Mouse (Mus musculus) hindbrain, embryonic 11.5 days (tissue): ENCODE results near the gene Igsf23. TPM values are rescaled to one million over a fixed set of nuclear protein-coding genes. Genes with fewer than 3 reads are reported as not detected.
A peak's percentile ranks its signal among the peaks of the same experiment; 100 is the strongest.

ENCODE experiments used
- ATAC-seq: fragments of 200-750 bp; cut with Nextera tagmentation; 2 replicates; pipeline ENCODE4 v1.8.0; 2017; ENCODE audit warnings: mild to moderate bottlenecking, moderate TSS enrichment, moderate library complexity; ENCODE audit not compliant: low FRiP score
- DNase-seq: peaks from one replicate; pipeline ENCODE4 v3.0.0-alpha.2; 2015; ENCODE audit warnings: low spot score
- H3K27ac ChIP-seq: fragments of 300-500 bp; sonication (generic); 2 replicates; pipeline ENCODE4 v1.5.1; 2014; ENCODE audit warnings: mild to moderate bottlenecking, low read depth, low read length
- H3K27me3 ChIP-seq: fragments of 300-500 bp; sonication (generic); 2 replicates; pipeline ENCODE4 v1.6.1; 2014; ENCODE audit warnings: mild to moderate bottlenecking, low read length, moderate library complexity, mixed read lengths; ENCODE audit not compliant: control insufficient read depth, insufficient read depth
- H3K36me3 ChIP-seq: fragments of 300-500 bp; sonication (generic); 2 replicates; pipeline ENCODE4 v1.6.1; 2014; ENCODE audit warnings: mild to moderate bottlenecking, low read length, moderate library complexity, mixed read lengths; ENCODE audit not compliant: control insufficient read depth, insufficient read depth
- H3K4me1 ChIP-seq: fragments of 300-500 bp; sonication (generic); replicated peaks from 2 replicates; pipeline ENCODE4 v1.6.1; 2014; ENCODE audit warnings: low read length, mixed read lengths; ENCODE audit not compliant: control insufficient read depth, insufficient read depth
- H3K4me2 ChIP-seq: fragments of 300-500 bp; sonication (generic); replicated peaks from 2 replicates; pipeline ENCODE4 v1.6.1; 2014; ENCODE audit warnings: mild to moderate bottlenecking, low read depth, low read length
- H3K4me3 ChIP-seq: fragments of 300-500 bp; sonication (generic); 2 replicates; pipeline ENCODE4 v1.5.1; 2014; ENCODE audit warnings: low read depth, low read length
- H3K9ac ChIP-seq: fragments of 300-500 bp; sonication (generic); 2 replicates; pipeline ENCODE4 v1.6.1; 2014; ENCODE audit warnings: low read depth, low read length
- H3K9me3 ChIP-seq: fragments of 300-500 bp; sonication (generic); 2 replicates; pipeline ENCODE4 v1.6.1; 2016; ENCODE audit warnings: low read length; ENCODE audit not compliant: control insufficient read depth
- WGBS: fragments of 180-500 bp; shearing (Covaris S2); extraction: QIAGEN DNeasy Blood & Tissue Kit; methylation state at CpG from one replicate; pipeline ENCODE4 v1.1.7; 2014; 5-methylcytosine and 5-hydroxymethylcytosine counted together
- polyA plus RNA-seq: library from polyadenylated mRNA; unstranded; fragments of >200 nt; fragmentation: Nextera tagmentation; extraction: Ambion mirVana; gene quantifications from 2 replicates; pipeline ENCODE4 v1.2.1, GENCODE M21; 2014

Gene Igsf23
- polyA plus RNA-seq, 1 experiment from 2014 or later, result not detected

DNA sequence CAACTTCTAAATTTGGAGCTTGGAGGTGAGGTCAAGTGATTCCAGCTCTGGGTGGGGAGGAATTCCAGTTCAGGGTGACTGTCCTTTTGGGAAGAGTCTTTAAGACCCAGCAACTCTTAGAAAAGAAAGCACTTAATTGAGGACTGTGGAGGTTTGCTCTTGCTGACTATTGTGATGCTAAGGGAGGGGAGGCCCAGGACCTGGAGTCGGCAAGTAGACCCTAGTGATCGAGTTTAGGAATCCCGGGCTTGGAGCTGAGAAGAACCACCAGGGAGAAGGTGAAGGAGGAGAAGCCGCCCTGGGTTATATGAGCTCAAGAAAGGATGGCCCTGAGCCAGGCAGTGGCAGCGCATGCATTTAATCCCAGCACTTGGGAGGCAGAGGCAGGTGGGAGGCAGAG, 22.1 kb downstream of the Igsf23 start:
- no peak overlapping the region for H3K27ac ChIP-seq
- DNase-seq (no peak), ATAC-seq (no peak)
- WGBS, result 60% methylated on average over 5 of the region's 5 CpGs
- no peak overlapping the region for H3K4me3 ChIP-seq
- H3K27me3 ChIP-seq, result no peaks in the 10 kb centered on the region
- no peaks in the 10 kb centered on the region for H3K36me3 ChIP-seq
- H3K9me3 ChIP-seq, result no peaks in the 10 kb centered on the region
- H3K4me1 ChIP-seq, result no peaks in the 10 kb centered on the region
- H3K9ac ChIP-seq, result no peak overlapping the region
- no peak overlapping the region for H3K4me2 ChIP-seq

DNA sequence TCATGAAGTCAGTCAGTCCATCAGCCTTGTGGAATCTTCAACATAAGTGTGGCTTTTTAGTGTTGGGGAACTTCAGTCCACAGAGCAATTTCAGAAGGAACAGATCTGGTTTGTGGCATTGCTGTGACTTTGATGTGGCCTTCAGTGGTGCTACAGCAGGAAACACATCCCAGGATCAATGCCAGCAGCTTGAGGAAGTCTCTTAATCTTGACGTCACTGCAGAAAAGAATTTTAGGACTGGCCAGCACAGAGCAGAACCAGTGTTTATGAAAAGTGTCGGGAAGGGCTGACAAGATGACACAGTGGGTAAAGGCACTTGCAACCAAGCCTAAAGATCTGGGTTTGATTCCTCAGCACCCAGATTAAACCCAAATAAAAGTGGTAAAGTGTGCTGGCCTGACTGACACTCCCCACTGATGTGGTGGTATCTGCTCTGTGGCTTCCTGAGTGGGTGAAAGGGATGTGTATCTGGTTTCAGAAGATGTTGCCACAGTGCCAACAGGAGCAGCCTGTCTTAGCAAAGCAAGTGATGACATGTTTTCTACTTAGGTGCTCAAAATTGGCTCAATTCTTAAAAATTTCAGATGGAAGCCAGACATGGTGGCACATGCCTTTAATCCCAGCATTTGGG, 23.6 kb downstream of the Igsf23 start:
- no peaks in the 10 kb centered on the region for H3K9me3 ChIP-seq
- H3K4me1 ChIP-seq, result no peaks in the 10 kb centered on the region
- DNase-seq (no peak), ATAC-seq (no peak)
- no peaks in the 10 kb centered on the region for H3K36me3 ChIP-seq
- H3K27ac ChIP-seq, result no peak overlapping the region
- H3K4me3 ChIP-seq, result no peak overlapping the region
- H3K4me2 ChIP-seq, result no peak overlapping the region
- H3K27me3 ChIP-seq, result no peaks in the 10 kb centered on the region
- no peak overlapping the region for H3K9ac ChIP-seq
- WGBS, result 85% methylated on average over 2 of the region's 2 CpGs

DNA sequence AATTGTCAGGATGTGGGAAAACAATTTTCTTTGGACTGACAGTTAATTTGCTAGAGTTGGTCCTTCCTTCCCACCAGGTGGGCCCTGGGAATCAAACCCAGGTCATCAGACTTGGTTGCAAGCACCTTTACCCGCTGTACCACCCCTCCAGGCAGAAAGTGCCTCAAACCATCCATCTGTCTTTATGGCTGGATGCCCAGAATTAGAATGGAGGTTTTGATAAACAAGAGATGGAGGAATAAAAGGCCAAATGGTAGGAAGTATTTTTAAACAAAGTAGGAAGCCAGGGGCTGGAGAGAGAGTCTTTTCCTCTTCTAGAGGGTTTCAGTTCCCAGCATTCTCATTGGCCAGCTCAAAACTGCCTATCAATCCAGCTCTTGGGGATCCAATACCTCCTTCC, 25.2 kb downstream of the Igsf23 start:
- H3K4me3 ChIP-seq, result no peak overlapping the region
- no peaks in the 10 kb centered on the region for H3K4me1 ChIP-seq
- no peaks in the 10 kb centered on the region for H3K9me3 ChIP-seq
- no peak overlapping the region for H3K9ac ChIP-seq
- H3K27ac ChIP-seq, result no peak overlapping the region
- ATAC-seq (no peak), DNase-seq (no peak)
- no peaks in the 10 kb centered on the region for H3K27me3 ChIP-seq
- 80% methylated on average over 1 of the region's 1 CpGs for WGBS
- no peaks in the 10 kb centered on the region for H3K36me3 ChIP-seq
- H3K4me2 ChIP-seq, result no peak overlapping the region

DNA sequence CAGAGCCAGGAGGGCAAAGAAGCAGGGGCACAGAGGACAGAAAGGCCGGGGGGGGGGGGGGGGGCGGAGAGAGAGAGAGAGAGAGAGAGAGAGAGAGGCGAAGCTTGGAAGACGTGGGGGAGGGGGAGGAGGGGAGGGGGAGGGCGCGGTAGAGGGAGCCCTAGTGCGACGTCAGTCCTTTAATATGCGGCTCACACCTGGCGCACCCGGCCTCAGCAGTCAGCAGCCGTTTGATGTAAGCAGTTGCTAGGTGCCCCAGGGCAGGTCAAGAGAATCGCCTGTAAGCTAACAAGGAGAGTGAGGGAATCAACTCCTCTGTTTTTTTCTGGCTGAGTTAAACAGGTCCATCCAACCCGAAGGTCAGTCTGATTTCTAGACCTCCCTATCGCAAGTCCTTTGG, 26.8 kb downstream of the Igsf23 start:
- no peak for ATAC-seq
- Histone ChIP-seq H3K36me3 (no peaks in the 10 kb centered on the region), H3K4me3 (no peak overlapping the region), H3K9ac (no peak overlapping the region), H3K4me2 (no peak overlapping the region), H3K27ac (no peak overlapping the region), H3K4me1 (no peaks in the 10 kb centered on the region), H3K27me3 (no peaks in the 10 kb centered on the region), H3K9me3 (no peaks in the 10 kb centered on the region)
- WGBS, result 23% methylated on average over 7 of the region's 15 CpGs
- no peak for DNase-seq

DNA sequence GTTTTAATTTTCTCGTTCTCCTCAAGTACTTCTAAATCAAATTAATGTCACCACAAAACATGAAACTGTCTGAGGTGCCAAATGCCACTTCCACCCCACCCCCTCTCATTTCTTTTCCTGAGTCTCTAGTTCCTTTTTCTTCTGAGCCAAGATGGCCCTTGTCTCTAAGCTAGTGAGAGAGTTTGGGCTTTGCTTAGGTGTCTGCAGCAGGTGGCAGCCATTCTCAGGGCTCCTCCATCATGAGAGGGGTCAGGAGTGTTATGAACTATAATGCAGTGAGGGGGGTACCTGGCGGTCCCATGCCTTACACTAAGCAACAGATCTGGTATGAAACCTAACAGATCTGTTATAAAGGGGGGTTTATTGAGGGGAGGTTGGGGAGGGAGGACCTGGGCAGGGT, 27.2 kb downstream of the Igsf23 start:
- no peak for ATAC-seq
- H3K4me2 ChIP-seq, result no peak overlapping the region
- WGBS, result 49% methylated on average over 2 of the region's 2 CpGs

DNA sequence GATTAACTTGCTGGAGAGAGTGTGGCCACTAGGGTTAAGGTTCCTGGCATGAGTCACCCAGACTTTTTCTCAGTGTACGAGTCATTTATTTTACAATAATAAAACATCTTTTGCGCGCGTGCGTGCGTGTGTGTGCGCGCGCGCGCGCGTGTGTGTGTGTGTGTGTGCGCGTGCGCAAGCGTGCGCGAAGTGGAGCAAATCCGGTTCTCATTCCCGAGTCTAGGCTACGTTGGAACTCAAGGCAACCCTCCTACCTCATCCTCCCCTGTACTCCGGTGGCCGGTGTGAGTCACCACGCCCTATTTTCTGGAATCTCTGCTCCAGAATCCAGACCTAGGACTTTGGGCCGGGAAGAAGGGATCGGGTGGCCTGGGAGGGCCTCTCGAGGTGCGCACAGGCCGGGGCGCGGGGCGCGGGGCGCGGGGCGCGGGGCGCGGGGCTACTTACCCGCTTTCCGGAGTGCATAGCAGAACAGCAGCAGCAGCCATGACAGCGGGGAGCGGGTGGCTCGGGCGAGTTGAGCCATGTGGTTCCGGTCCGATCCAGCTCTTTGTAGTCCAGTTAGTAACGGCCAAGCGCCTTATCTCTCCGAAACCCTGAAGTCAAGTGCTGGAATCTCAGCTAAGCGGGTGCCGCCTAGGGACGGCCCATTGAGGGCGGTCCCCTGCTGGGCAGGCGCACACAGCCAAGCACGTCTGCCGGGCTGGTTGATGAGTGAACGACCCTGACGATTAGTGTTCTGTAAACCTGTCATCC, 29.9 kb downstream of the Igsf23 start, which contains the start of gene Pvr:
Pvr (minus strand) TSS at position 655 of the 756 bp plus-strand sequence.
- H3K27ac ChIP-seq, result peak within 1 kb of the TSS; percentile 30; the same call in 1 of the 2 replicates
- H3K9ac ChIP-seq, result peak within 1 kb of the TSS; percentile 66
- H3K4me3 ChIP-seq, result peak within 1 kb of the TSS; percentile 58
- H3K4me2 ChIP-seq, result peak within 1 kb of the TSS; percentile 88
- ATAC-seq (peak; percentile 84), DNase-seq (peak; percentile 78)
- WGBS, result under 1% methylated on average over 57 of the region's 60 CpGs
- no peaks in the 10 kb centered on the region for H3K36me3 ChIP-seq
- H3K27me3 ChIP-seq, result no peaks in the 10 kb centered on the region
- H3K9me3 ChIP-seq, result no peaks in the 10 kb centered on the region
- H3K4me1 ChIP-seq, result no peaks in the 10 kb centered on the region

More for the DNA sequence above, 27.2 kb downstream of the Igsf23 start:
- Histone ChIP-seq H3K36me3 (no peaks in the 10 kb centered on the region), H3K9me3 (no peaks in the 10 kb centered on the region), H3K27me3 (no peaks in the 10 kb centered on the region), H3K27ac (no peak overlapping the region), H3K9ac (no peak overlapping the region), H3K4me3 (no peak overlapping the region), H3K4me1 (no peaks in the 10 kb centered on the region)
- DNase-seq, result no peak

DNA sequence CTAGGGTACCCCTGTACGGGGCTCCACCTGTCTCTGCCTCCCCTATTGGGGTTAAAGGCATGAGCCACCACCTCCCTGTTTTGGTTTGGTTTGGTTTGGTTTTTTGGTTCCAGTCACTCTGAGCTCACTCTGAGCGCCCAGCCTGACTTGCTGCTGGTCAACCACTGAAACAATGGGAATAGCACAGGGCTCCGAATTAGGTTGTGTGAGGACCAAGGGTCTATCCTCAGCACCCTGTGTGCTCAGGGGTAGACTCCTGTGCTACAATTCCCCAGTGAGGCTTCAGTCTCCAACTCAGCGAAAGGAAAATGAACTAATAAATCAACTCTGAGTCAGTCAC, 30.4 kb downstream of the Igsf23 start:
- 43% methylated on average over 4 of the region's 4 CpGs for WGBS
- ATAC-seq (peak; percentile 56), DNase-seq (no peak)
- H3K4me3 ChIP-seq, result peak overlapping the region; percentile 58
- H3K27ac ChIP-seq, result no peak overlapping the region
- H3K36me3 ChIP-seq, result no peaks in the 10 kb centered on the region
- H3K27me3 ChIP-seq, result no peaks in the 10 kb centered on the region
- peak overlapping the region; percentile 66; the same call in 1 of the 2 replicates for H3K9ac ChIP-seq
- no peaks in the 10 kb centered on the region for H3K9me3 ChIP-seq
- H3K4me2 ChIP-seq, result peak overlapping the region; percentile 88
- H3K4me1 ChIP-seq, result no peaks in the 10 kb centered on the region

DNA sequence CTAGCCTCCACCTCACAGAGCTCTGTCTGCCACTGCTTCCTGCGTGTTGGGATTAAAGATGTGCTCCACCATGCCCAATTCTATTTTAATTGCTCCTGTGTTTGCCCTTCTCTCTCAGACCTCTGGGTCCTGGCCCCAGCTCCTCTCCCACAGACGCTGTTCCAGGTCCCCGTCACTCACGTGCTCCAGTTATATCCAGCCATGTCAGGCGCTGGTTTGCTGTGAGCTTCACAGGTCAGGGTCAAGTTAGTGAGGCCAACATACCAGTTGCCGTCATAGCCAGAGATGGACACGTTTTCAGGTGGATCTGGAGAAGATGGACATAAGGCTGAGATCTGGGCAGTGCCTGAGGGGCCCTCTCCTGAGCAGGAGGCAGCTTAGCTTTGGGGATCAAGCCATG, 36.0 kb downstream of the Igsf23 start:
- WGBS, result 92% methylated on average over 7 of the region's 7 CpGs
- Histone ChIP-seq H3K27ac (no peak overlapping the region), H3K4me2 (no peak overlapping the region), H3K9ac (no peak overlapping the region), H3K9me3 (no peaks in the 10 kb centered on the region), H3K36me3 (no peaks in the 10 kb centered on the region), H3K4me3 (no peak overlapping the region), H3K27me3 (no peaks in the 10 kb centered on the region), H3K4me1 (no peaks in the 10 kb centered on the region)
- ATAC-seq (no peak), DNase-seq (no peak)
